Mouse (Mus musculus) testis, adult 2 months (tissue): ENCODE results near the gene I0C0044D17Rik. TPM values are rescaled to one million over a fixed set of nuclear protein-coding genes. Genes with fewer than 3 reads are reported as not detected.

Source experiments
- H3K27ac ChIP-seq: fragments of 200-500 bp; 2 replicates; pipeline ENCODE4 v1.5.1; 2012; ENCODE audit warnings: low read depth, low read length; ENCODE audit not compliant: control insufficient read depth, insufficient read depth
- H3K27me3 ChIP-seq: fragments of 200-500 bp; 2 replicates; pipeline ENCODE4 v1.6.1; 2012; ENCODE audit warnings: mild to moderate bottlenecking, low read length, moderate library complexity; ENCODE audit not compliant: control insufficient read depth, insufficient read depth
- H3K36me3 ChIP-seq: fragments of 200-500 bp; 2 replicates; pipeline ENCODE4 v1.6.1; 2012; ENCODE audit warnings: mild to moderate bottlenecking, low read length; ENCODE audit not compliant: control insufficient read depth, insufficient read depth
- H3K4me1 ChIP-seq: fragments of 200-500 bp; 2 replicates; pipeline ENCODE4 v1.6.1; 2012; ENCODE audit warnings: low read length; ENCODE audit not compliant: control insufficient read depth, insufficient read depth
- H3K4me3 ChIP-seq: fragments of 200-500 bp; 2 replicates; pipeline ENCODE4 v1.5.1; 2012; ENCODE audit warnings: low read depth, mild to moderate bottlenecking, low read length, moderate library complexity, mixed read lengths; ENCODE audit not compliant: control insufficient read depth
- CTCF ChIP-seq: fragments of 200-500 bp; IDR thresholded peaks from 2 replicates; pipeline ENCODE4 v1.5.1; 2012; ENCODE audit warnings: low read depth, mild to moderate bottlenecking, inconsistent platforms, low read length, moderate library complexity; ENCODE audit not compliant: control insufficient read depth, insufficient read depth, insufficient replicate concordance
- POLR2A ChIP-seq: fragments of 200-500 bp; IDR thresholded peaks from 2 replicates; pipeline ENCODE4 v1.6.1; 2012; ENCODE audit warnings: low read depth, mild to moderate bottlenecking, inconsistent platforms, low read length, moderate library complexity; ENCODE audit not compliant: control insufficient read depth
- polyA plus RNA-seq: library from polyadenylated mRNA; depleted of rRNA; stranded (reverse); fragments of >200 nt; gene quantifications from 2 replicates; pipeline ENCODE4 v1.2.3, GENCODE M21; 2012

Gene I0C0044D17Rik
- polyA plus RNA-seq, 1 experiment = not detected

DNA sequence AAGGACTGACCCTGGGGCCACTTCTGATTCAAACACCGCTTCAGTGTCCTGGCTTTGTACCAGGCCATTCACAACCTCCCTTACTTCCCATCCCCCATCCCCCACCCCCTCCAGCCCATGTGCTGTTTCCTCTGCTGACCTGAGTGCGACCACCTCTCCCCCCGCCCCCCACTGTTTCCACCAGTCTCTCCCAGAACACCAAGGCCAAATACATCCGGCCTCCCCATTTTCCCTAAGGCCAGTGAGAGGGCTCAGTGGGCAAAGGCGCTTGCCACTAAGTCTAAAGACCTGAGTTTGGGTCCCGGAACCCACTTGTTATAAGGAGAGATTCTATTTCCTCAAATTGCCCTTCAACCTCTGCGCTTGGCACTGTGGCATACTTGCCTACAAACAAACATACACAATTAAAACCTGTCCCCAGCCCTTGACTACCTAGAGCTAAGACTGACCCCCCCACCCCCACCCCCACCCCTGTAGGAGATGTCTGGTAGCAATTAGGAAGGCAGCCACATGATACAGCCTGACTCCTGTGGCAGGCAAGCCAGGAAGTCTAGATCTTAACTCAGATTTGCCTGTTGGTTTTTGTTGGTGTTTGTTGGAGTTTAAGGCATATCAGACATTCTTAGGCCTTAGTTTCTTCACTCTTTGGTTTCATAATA, 19.0 kb downstream of the I0C0044D17Rik start:
- no peaks in the 10 kb centered on the region for H3K36me3 ChIP-seq
- TF ChIP-seq CTCF (no peak), POLR2A (no peak)
- no peaks in the 10 kb centered on the region for H3K4me1 ChIP-seq
- no peak overlapping the region for H3K27ac ChIP-seq
- H3K27me3 ChIP-seq = no peaks in the 10 kb centered on the region
- H3K4me3 ChIP-seq = no peak overlapping the region

DNA sequence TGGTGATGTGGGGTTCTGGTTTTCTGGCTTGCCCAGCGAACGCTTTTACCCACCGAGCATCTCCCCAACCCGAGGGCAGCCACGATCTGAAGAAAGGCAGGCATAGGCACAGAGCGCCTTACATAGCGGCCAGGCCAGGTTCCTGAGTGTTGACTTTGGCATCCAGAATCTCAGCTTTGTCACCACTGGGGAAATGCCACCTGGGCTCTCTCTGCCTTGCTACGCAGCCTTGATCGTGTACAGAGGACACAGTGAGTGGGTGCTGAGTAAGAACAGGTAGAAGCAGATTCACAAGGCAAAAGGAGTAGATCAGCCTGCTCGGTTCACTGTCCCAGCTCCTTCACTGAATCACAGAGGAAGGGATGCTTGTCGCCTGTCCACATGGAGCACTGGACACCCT, 21.9 kb downstream of the I0C0044D17Rik start:
- H3K4me1 ChIP-seq = no peaks in the 10 kb centered on the region

DNA sequence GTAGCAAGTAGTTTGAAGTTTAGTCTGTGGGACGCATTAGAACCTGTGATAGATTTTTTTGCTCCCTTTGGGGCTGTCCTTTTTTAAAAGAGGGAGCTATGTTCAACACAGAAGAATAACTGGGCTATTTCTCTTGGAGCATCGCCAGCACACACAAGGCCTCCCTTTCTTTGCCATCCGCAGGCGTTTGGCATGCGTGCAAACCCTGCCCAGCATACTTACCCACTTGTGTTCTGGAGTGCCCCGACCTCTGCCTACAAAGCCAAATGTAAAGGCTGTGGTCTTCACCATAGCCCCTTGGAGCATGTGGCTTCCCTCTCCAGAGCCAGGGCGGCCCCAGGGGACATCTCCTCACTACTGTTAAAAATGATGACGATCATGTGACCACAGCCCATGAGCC, 22.8 kb downstream of the I0C0044D17Rik start:
- H3K27me3 ChIP-seq = no peaks in the 10 kb centered on the region
- H3K36me3 ChIP-seq = no peaks in the 10 kb centered on the region
- H3K4me3 ChIP-seq = no peak overlapping the region
- H3K4me1 ChIP-seq = no peaks in the 10 kb centered on the region
- TF ChIP-seq POLR2A (no peak), CTCF (no peak)
- H3K27ac ChIP-seq = no peak overlapping the region

More for the DNA sequence above, 21.9 kb downstream of the I0C0044D17Rik start:
- Histone ChIP-seq H3K27me3 (no peaks in the 10 kb centered on the region), H3K4me3 (no peak overlapping the region), H3K36me3 (no peaks in the 10 kb centered on the region), H3K27ac (no peak overlapping the region)
- TF ChIP-seq CTCF (no peak), POLR2A (no peak)

DNA sequence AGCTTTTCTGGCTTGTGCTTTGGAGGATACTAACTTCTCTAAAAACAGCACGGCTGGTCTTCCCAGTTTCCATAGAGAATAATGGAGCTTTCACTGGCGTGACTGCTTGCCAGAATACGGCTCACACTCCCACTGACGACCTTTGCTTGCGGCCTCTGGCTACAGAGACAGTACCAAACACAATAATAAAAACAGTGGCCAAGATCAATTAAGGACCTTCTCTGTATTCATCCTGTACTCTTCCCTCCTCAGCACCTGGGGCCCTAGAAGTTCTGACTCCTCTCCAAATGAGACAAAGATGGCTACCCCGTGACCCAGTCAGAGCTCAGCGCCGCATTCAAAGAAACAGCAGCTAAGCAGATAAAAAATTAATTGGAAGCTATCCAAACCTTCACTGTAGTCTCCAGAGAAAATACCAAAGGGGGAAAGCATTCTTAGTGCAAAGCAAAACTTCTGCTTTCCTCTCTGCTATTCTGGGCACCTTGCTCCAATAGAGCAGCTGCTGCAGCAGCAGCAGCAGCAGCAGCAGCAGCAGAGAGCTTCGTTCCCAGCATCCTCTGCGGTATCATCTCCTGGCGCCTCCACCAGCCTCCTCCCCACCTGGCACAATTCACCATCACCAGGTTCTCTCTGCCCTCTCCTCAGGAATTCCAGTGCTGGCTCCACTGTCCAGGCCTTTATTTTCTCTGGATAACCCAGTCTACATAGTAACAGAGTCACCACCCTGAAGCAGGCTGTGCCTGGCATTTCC, 26.9 kb downstream of the I0C0044D17Rik start:
- no peaks in the 10 kb centered on the region for H3K27me3 ChIP-seq
- no peaks in the 10 kb centered on the region for H3K4me1 ChIP-seq
- no peak overlapping the region for H3K27ac ChIP-seq
- TF ChIP-seq CTCF (no peak), POLR2A (no peak)
- no peak overlapping the region for H3K4me3 ChIP-seq
- H3K36me3 ChIP-seq = no peaks in the 10 kb centered on the region

DNA sequence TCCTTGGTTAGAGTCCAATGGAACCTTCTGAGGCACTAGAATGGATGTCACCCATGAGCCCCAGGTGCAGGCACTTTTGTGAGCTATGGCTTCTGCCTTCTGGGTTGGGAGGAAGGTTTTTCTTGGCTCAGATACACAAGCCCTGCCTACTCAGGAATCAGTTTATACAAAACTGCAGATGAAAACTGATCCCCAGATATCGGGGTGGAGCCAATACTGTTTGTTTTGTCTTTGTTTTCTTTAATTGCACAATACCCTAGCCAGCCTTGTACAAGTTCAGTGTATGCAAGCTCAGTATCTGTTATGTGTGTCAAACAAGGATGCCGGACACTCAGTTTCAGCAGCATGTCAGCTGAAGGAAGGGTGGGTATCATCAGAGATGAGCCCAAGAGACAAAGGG, 28.4 kb downstream of the I0C0044D17Rik start:
- no peaks in the 10 kb centered on the region for H3K36me3 ChIP-seq
- H3K4me1 ChIP-seq = no peaks in the 10 kb centered on the region
- TF ChIP-seq CTCF (no peak), POLR2A (no peak)
- H3K4me3 ChIP-seq = no peak overlapping the region
- H3K27me3 ChIP-seq = no peaks in the 10 kb centered on the region
- H3K27ac ChIP-seq = no peak overlapping the region

DNA sequence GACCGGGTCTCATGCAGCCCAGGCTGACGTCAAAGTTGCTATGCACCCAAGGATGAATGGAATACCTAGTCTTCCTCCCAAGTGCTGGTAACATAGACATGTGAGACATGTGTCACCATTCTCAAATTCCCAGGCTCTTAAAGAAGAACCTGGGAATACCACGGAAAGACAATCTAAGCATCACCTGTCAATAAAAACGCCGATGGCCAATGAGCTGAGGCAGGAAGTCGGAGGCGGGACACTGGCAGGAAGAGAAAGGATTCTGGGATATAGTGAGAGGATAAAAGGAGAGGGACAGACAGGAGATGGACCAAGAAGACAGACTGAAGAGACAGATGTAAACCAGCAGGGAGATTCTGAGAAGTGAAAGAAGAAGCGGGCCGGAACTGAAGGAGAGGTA, 30.2 kb downstream of the I0C0044D17Rik start:
- Histone ChIP-seq H3K4me1 (0 out of 2 replicates have a peak, but pooled peaks cover 2% of the 10 kb centered on the region), H3K4me3 (no peak overlapping the region), H3K27me3 (no peaks in the 10 kb centered on the region), H3K36me3 (no peaks in the 10 kb centered on the region), H3K27ac (no peak overlapping the region)
- TF ChIP-seq CTCF = no peak
- TF ChIP-seq POLR2A = no peak

DNA sequence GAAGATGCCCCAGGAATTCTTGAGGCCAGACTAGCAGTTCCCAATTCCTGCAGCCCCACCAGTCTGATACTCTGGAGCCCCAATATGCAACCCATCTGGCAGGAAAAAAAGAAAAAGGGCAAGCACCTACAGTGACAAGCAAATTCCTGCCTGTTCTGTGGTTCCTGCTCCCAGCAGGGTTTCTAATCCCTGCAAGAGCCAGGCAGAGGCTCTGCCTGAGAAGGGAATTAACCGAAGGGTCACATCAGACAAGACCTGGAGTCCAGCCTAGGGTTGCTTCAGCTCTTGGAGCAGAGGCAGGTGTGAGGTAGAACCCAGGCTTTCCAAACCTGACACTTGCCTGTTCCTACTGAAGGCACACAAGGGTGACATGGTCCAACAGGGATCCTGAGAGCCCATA, 32.9 kb downstream of the I0C0044D17Rik start:
- TF ChIP-seq CTCF = no peak
- no peak for TF ChIP-seq POLR2A
- H3K4me3 ChIP-seq = no peak overlapping the region
- no peaks in the 10 kb centered on the region for H3K27me3 ChIP-seq
- no peaks in the 10 kb centered on the region for H3K36me3 ChIP-seq
- no peak overlapping the region for H3K27ac ChIP-seq
- 0 out of 2 replicates have a peak, but pooled peaks cover 2% of the 10 kb centered on the region for H3K4me1 ChIP-seq
